Mouse (Mus musculus): ENCODE measurements at regions not wholly inside any gene's neighbourhood (a gene's known extent, or its start where the extent isn't known, plus 50 kb on each side); places are given as distances from the start of the nearest gene placed in this dataset.

GRCm38 (mm10) chr4:71369276-71369675 is 388.5 kb downstream of the Gm11232 start:
- no peak overlapping the region for H3K27ac ChIP-seq
- H3K4me1 ChIP-seq = no peaks in the 10 kb centered on the region
- ATAC-seq = no peak
- 94% methylated on average over 5 of the region's 5 CpGs for WGBS
- no peaks in the 10 kb centered on the region for H3K9me3 ChIP-seq (replicated peaks)
- no peak overlapping the region for H3K9ac ChIP-seq
- H3K4me3 ChIP-seq = no peak overlapping the region
- H3K27me3 ChIP-seq = no peaks in the 10 kb centered on the region
- no peak overlapping the region for H3K4me2 ChIP-seq
- no peaks in the 10 kb centered on the region for H3K36me3 ChIP-seq (ENCODE audit: poor library complexity, severe bottlenecking)

- Histone ChIP-seq H3K36me3 (ENCODE audit: poor library complexity, severe bottlenecking) (no peaks in the 10 kb centered on the region), H3K4me2 (no peak overlapping the region), H3K4me1 (no peaks in the 10 kb centered on the region), H3K27me3 (no peaks in the 10 kb centered on the region), H3K27ac (no peak overlapping the region), H3K4me3 (no peak overlapping the region), H3K9ac (no peak overlapping the region), H3K9me3 (replicated peaks) (no peaks in the 10 kb centered on the region; the same call in 1 of the 2 replicates)
- WGBS = 74% methylated on average over 1 of the region's 1 CpGs
- no peak for ATAC-seq
These were observed 394.0 kb downstream of the Gm11232 start for GRCm38 (mm10) chr4:71363761-71364160.

- Histone ChIP-seq H3K4me2 (no peak overlapping the region), H3K36me3 (ENCODE audit: poor library complexity, severe bottlenecking) (no peaks in the 10 kb centered on the region), H3K9ac (no peak overlapping the region), H3K27ac (no peak overlapping the region), H3K27me3 (no peaks in the 10 kb centered on the region), H3K4me1 (no peaks in the 10 kb centered on the region), H3K4me3 (no peak overlapping the region), H3K9me3 (replicated peaks) (no peaks in the 10 kb centered on the region; the same call in 1 of the 2 replicates)
- ATAC-seq = no peak
- WGBS = 30% methylated on average over 1 of the region's 1 CpGs
These were observed 400.1 kb downstream of the Gm11232 start for GRCm38 (mm10) chr4:71357626-71358025.

- 100% methylated on average over 1 of the region's 1 CpGs for WGBS
- Histone ChIP-seq H3K4me3 (no peak overlapping the region), H3K4me2 (no peak overlapping the region), H3K9me3 (replicated peaks) (no peaks in the 10 kb centered on the region; the same call in 1 of the 2 replicates), H3K27ac (no peak overlapping the region), H3K36me3 (ENCODE audit: poor library complexity, severe bottlenecking) (no peaks in the 10 kb centered on the region), H3K4me1 (no peaks in the 10 kb centered on the region), H3K27me3 (no peaks in the 10 kb centered on the region), H3K9ac (no peak overlapping the region)
- no peak for ATAC-seq
These were observed 401.1 kb downstream of the Gm11232 start for GRCm38 (mm10) chr4:71356714-71357113.

- H3K4me1 ChIP-seq = no peaks in the 10 kb centered on the region
- no peak overlapping the region for H3K9ac ChIP-seq
- no peak for ATAC-seq
- no peak overlapping the region for H3K4me2 ChIP-seq
- H3K27me3 ChIP-seq = no peaks in the 10 kb centered on the region
- no peaks in the 10 kb centered on the region for H3K36me3 ChIP-seq (ENCODE audit: poor library complexity, severe bottlenecking)
- no peaks in the 10 kb centered on the region; the same call in 1 of the 2 replicates for H3K9me3 ChIP-seq (replicated peaks)
- H3K27ac ChIP-seq = no peak overlapping the region
- no peak overlapping the region for H3K4me3 ChIP-seq
- 92% methylated on average over 1 of the region's 1 CpGs for WGBS
These were observed 401.5 kb downstream of the Gm11232 start for GRCm38 (mm10) chr4:71356310-71356709.

GRCm38 (mm10) chr4:71351880-71352279 is 405.9 kb downstream of the Gm11232 start:
- Histone ChIP-seq H3K27me3 (no peaks in the 10 kb centered on the region), H3K9ac (no peak overlapping the region), H3K4me1 (no peaks in the 10 kb centered on the region), H3K9me3 (replicated peaks) (no peaks in the 10 kb centered on the region), H3K36me3 (ENCODE audit: poor library complexity, severe bottlenecking) (no peaks in the 10 kb centered on the region), H3K4me2 (no peak overlapping the region), H3K27ac (no peak overlapping the region), H3K4me3 (no peak overlapping the region)
- ATAC-seq = no peak
- 87% methylated on average over 2 of the region's 2 CpGs for WGBS

- Histone ChIP-seq H3K27me3 (no peaks in the 10 kb centered on the region), H3K4me3 (no peak overlapping the region), H3K27ac (no peak overlapping the region), H3K9me3 (replicated peaks) (no peaks in the 10 kb centered on the region), H3K4me2 (no peak overlapping the region), H3K9ac (no peak overlapping the region), H3K4me1 (no peaks in the 10 kb centered on the region), H3K36me3 (ENCODE audit: poor library complexity, severe bottlenecking) (no peaks in the 10 kb centered on the region)
- WGBS = 94% methylated on average over 3 of the region's 3 CpGs
- ATAC-seq = no peak
These were observed 414.7 kb downstream of the Gm11232 start for GRCm38 (mm10) chr4:71343068-71343467.

- H3K4me1 ChIP-seq = no peaks in the 10 kb centered on the region
- no peak overlapping the region for H3K4me3 ChIP-seq
- no peak overlapping the region for H3K4me2 ChIP-seq
- H3K9me3 ChIP-seq (replicated peaks) = no peaks in the 10 kb centered on the region
- H3K9ac ChIP-seq = no peak overlapping the region
- no peaks in the 10 kb centered on the region for H3K27me3 ChIP-seq
- 98% methylated on average over 1 of the region's 1 CpGs for WGBS
- no peak overlapping the region for H3K27ac ChIP-seq
- no peaks in the 10 kb centered on the region for H3K36me3 ChIP-seq (ENCODE audit: poor library complexity, severe bottlenecking)
- no peak for ATAC-seq
These were observed 419.2 kb downstream of the Gm11232 start for GRCm38 (mm10) chr4:71338582-71338981.

- no peaks in the 10 kb centered on the region for H3K9me3 ChIP-seq (replicated peaks)
- WGBS = 90% methylated on average over 3 of the region's 3 CpGs
- no peak for ATAC-seq
- no peak overlapping the region for H3K27ac ChIP-seq
- H3K4me1 ChIP-seq = no peaks in the 10 kb centered on the region
- H3K9ac ChIP-seq = no peak overlapping the region
- no peaks in the 10 kb centered on the region for H3K27me3 ChIP-seq
- no peak overlapping the region for H3K4me2 ChIP-seq
- no peak overlapping the region for H3K4me3 ChIP-seq
- no peaks in the 10 kb centered on the region for H3K36me3 ChIP-seq (ENCODE audit: poor library complexity, severe bottlenecking)
These were observed 425.1 kb downstream of the Gm11232 start for GRCm38 (mm10) chr4:71332672-71333071.

GRCm38 (mm10) chr4:71332018-71332417 is 425.7 kb downstream of the Gm11232 start:
- H3K4me2 ChIP-seq = no peak overlapping the region
- H3K4me3 ChIP-seq = no peak overlapping the region
- H3K9ac ChIP-seq = no peak overlapping the region
- no peak for ATAC-seq
- H3K27ac ChIP-seq = no peak overlapping the region
- H3K4me1 ChIP-seq = no peaks in the 10 kb centered on the region
- no peaks in the 10 kb centered on the region for H3K9me3 ChIP-seq (replicated peaks)
- no peaks in the 10 kb centered on the region for H3K27me3 ChIP-seq
- H3K36me3 ChIP-seq (ENCODE audit: poor library complexity, severe bottlenecking) = no peaks in the 10 kb centered on the region
- 83% methylated on average over 4 of the region's 4 CpGs for WGBS

GRCm38 (mm10) chr4:71316605-71317004 is 441.2 kb downstream of the Gm11232 start:
- Histone ChIP-seq H3K27ac (no peak overlapping the region), H3K9me3 (replicated peaks) (no peaks in the 10 kb centered on the region), H3K4me2 (no peak overlapping the region), H3K4me3 (no peak overlapping the region), H3K9ac (no peak overlapping the region), H3K36me3 (ENCODE audit: poor library complexity, severe bottlenecking) (no peaks in the 10 kb centered on the region), H3K4me1 (no peaks in the 10 kb centered on the region), H3K27me3 (no peaks in the 10 kb centered on the region)
- peak; percentile 48; the same call in 1 of the 2 replicates for ATAC-seq

GRCm38 (mm10) chr4:71307176-71307612 is 450.6 kb downstream of the Gm11232 start:
- Histone ChIP-seq H3K4me1 (no peaks in the 10 kb centered on the region), H3K9ac (no peak overlapping the region), H3K4me3 (no peak overlapping the region), H3K4me2 (no peak overlapping the region), H3K27me3 (no peaks in the 10 kb centered on the region), H3K27ac (no peak overlapping the region), H3K9me3 (replicated peaks) (no peaks in the 10 kb centered on the region), H3K36me3 (ENCODE audit: poor library complexity, severe bottlenecking) (no peaks in the 10 kb centered on the region)
- WGBS = 57% methylated on average over 6 of the region's 6 CpGs
- no peak for ATAC-seq

- Histone ChIP-seq H3K4me2 (no peak overlapping the region), H3K27me3 (no peaks in the 10 kb centered on the region), H3K36me3 (ENCODE audit: poor library complexity, severe bottlenecking) (no peaks in the 10 kb centered on the region), H3K4me1 (no peaks in the 10 kb centered on the region), H3K9me3 (replicated peaks) (no peaks in the 10 kb centered on the region), H3K27ac (no peak overlapping the region), H3K4me3 (no peak overlapping the region), H3K9ac (no peak overlapping the region)
- WGBS = 94% methylated on average over 6 of the region's 6 CpGs
- ATAC-seq = no peak
These were observed 451.1 kb downstream of the Gm11232 start for GRCm38 (mm10) chr4:71306690-71307089.

Data from forebrain, embryonic 13.5 days (tissue).